Comparison of ENCODE assay signal across 31 mouse cellular contexts in the genomic region with DNA sequence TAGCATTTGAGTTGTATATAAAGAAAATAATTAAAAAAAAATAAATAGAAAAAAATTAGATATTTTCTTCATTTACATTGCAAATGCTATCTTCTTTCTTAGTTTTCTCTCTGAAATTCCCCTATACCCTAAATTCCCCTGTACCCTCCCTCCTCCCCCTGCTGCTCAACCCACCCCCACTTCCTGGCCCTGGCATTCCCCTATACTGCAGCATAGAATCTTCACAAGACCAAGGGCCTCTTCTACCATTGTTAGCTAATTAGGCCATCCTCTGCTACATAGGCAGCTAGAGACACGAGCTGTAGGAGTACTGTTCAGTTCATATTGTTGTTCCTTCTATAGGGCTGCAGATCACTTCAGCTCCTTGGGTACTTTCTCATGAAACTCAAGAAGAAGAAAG.
"Had no signal": no experiment of that assay in that cellular context is flagged by ENCODE, and none has a peak within 500 bp of the region (broad histone marks: within the 10 kb centered on the region; RNA-seq: fewer than 3 reads in every experiment).

No protein-coding gene starts in this region.

- H3K4me2 ChIP-seq: limb, embryonic 12.5 days; limb, embryonic 13.5 days; limb, embryonic 15.5 days; liver, embryonic 11.5 days; liver, embryonic 12.5 days; liver, embryonic 13.5 days; liver, embryonic 15.5 days; lung, embryonic 14.5 days; lung, embryonic 15.5 days; midbrain, embryonic 11.5 days; midbrain, embryonic 12.5 days; midbrain, embryonic 13.5 days; neural tube, embryonic 12.5 days had no signal

- H3K4me3 ChIP-seq: limb, embryonic 10.5 days; limb, embryonic 12.5 days; limb, embryonic 13.5 days; limb, embryonic 15.5 days; liver, embryonic 12.5 days; liver, embryonic 13.5 days; liver, embryonic 15.5 days; lung, embryonic 15.5 days; megakaryocyte, embryonic 14.5 days; midbrain, embryonic 10.5 days; midbrain, embryonic 12.5 days; midbrain, embryonic 13.5 days; myocyte; neural tube, embryonic 12.5 days had no signal

- DNase-seq: left cerebral cortex, postnatal 4 days; liver; liver, embryonic 13.5 days; liver, postnatal 0 days; lung, adult 18-20 months; lung, adult 2 months; lung, embryonic 14.5 days; lung, postnatal 10 days; lung, postnatal 14 days; lung, postnatal 36 days; lung, postnatal 4 days; midbrain, embryonic 14.5 days had no signal

- H3K9me3 ChIP-seq: limb, embryonic 10.5 days; limb, embryonic 12.5 days; limb, embryonic 13.5 days; limb, embryonic 15.5 days; liver, embryonic 12.5 days; liver, embryonic 13.5 days; liver, embryonic 15.5 days; lung, embryonic 15.5 days; megakaryocyte, embryonic 14.5 days; midbrain, embryonic 10.5 days; midbrain, embryonic 12.5 days; midbrain, embryonic 13.5 days; neural tube, embryonic 12.5 days had no signal

- H3K27ac ChIP-seq: limb, embryonic 10.5 days; limb, embryonic 12.5 days; limb, embryonic 13.5 days; limb, embryonic 15.5 days; liver, embryonic 12.5 days; liver, embryonic 13.5 days; liver, embryonic 14.5 days; liver, embryonic 15.5 days; lung, embryonic 15.5 days; macrophage; midbrain, embryonic 10.5 days; midbrain, embryonic 12.5 days; midbrain, embryonic 13.5 days; neural tube, embryonic 12.5 days had no signal

- H3K27me3 ChIP-seq: limb, embryonic 12.5 days; limb, embryonic 13.5 days; limb, embryonic 15.5 days; liver, embryonic 12.5 days; liver, embryonic 13.5 days; liver, embryonic 15.5 days; lung, embryonic 15.5 days; megakaryocyte, embryonic 14.5 days; midbrain, embryonic 12.5 days; midbrain, embryonic 13.5 days; neural tube, embryonic 12.5 days had no signal

- ATAC-seq: liver, embryonic 12.5 days; liver, postnatal 0 days; lung, postnatal 0 days; midbrain, embryonic 13.5 days; midbrain, embryonic 16.5 days had no signal

- H3K9ac ChIP-seq: limb, embryonic 12.5 days; limb, embryonic 13.5 days; limb, embryonic 15.5 days; liver, embryonic 12.5 days; liver, embryonic 13.5 days; liver, embryonic 14.5 days; liver, embryonic 15.5 days; liver, postnatal 0 days; lung, embryonic 14.5 days; lung, embryonic 15.5 days; midbrain, embryonic 12.5 days; midbrain, embryonic 13.5 days; neural tube, embryonic 12.5 days had no signal

- H3K36me3 ChIP-seq: limb, embryonic 10.5 days; limb, embryonic 12.5 days; limb, embryonic 13.5 days; limb, embryonic 15.5 days; liver, embryonic 12.5 days; liver, embryonic 13.5 days; liver, embryonic 15.5 days; lung, embryonic 15.5 days; midbrain, embryonic 10.5 days; midbrain, embryonic 12.5 days; midbrain, embryonic 13.5 days; neural tube, embryonic 12.5 days had no signal

- H3K4me1 ChIP-seq: limb, embryonic 10.5 days; limb, embryonic 12.5 days; limb, embryonic 13.5 days; limb, embryonic 15.5 days; liver, embryonic 12.5 days; liver, embryonic 13.5 days; liver, embryonic 15.5 days; lung, embryonic 15.5 days; megakaryocyte, embryonic 14.5 days; midbrain, embryonic 10.5 days; midbrain, embryonic 12.5 days; midbrain, embryonic 13.5 days; neural tube, embryonic 12.5 days had no signal
